Mouse (Mus musculus) embryonic fibroblast, embryonic 13.5 days (primary cell): ENCODE results near the gene Gdpd5.

Source experiments
- CTCF ChIP-seq: IDR thresholded peaks from 2 replicates; pipeline ENCODE4 v1.5.1; 2011; ENCODE audit warnings: mild to moderate bottlenecking, control low read depth, low read length, moderate library complexity, borderline replicate concordance; ENCODE audit not compliant: insufficient read depth
- POLR2A ChIP-seq: IDR thresholded peaks from 2 replicates; pipeline ENCODE4 v1.6.1; 2011; ENCODE audit warnings: low read depth, mild to moderate bottlenecking, control low read depth, low read length, moderate library complexity

- no peak for TF ChIP-seq CTCF
- no peak for TF ChIP-seq POLR2A
These were observed 14.2 kb downstream of the Gdpd5 start for GRCm38 (mm10) chr7:99395385-99395784.
